Mouse (Mus musculus) brain, embryonic 14.5 days (tissue): ENCODE data around the gene Prn.

Experiments used
- CTCF ChIP-seq: fragments of 200-500 bp; IDR thresholded peaks from 2 replicates; pipeline ENCODE4 v1.5.1; 2012; ENCODE audit warnings: inconsistent platforms, mild to moderate bottlenecking, moderate library complexity, borderline replicate concordance; ENCODE audit not compliant: insufficient read depth, insufficient read length; ENCODE audit errors: extremely low read depth
- POLR2A ChIP-seq: fragments of 200-500 bp; IDR thresholded peaks from 2 replicates; pipeline ENCODE4 v1.6.1; 2012; ENCODE audit warnings: mild to moderate bottlenecking, inconsistent platforms, borderline replicate concordance; ENCODE audit not compliant: poor library complexity, insufficient read depth, insufficient read length, severe bottlenecking; ENCODE audit errors: extremely low read depth

- TF ChIP-seq CTCF: no peak
- TF ChIP-seq POLR2A: no peak
These were observed 86.6 kb downstream of the Prn start for GRCm38 (mm10) chr2:131996369-131996768.
